Mouse (Mus musculus) erythroblast, embryonic 14.5 days (primary cell): ENCODE data around the gene Akap2.

Source experiments
- GATA1 ChIP-seq: IDR thresholded peaks from 2 replicates; pipeline ENCODE4 v1.6.1; 2012; ENCODE audit warnings: low read length, inconsistent platforms, mixed read lengths
- TAL1 ChIP-seq: IDR thresholded peaks from 3 replicates; pipeline ENCODE4 v1.6.1; 2012; ENCODE audit warnings: low read length, inconsistent platforms, mixed read lengths

GRCm38 (mm10) chr4:57781994-57782393, 64.5 kb downstream of the Akap2 start:
- no peak for TF ChIP-seq GATA1
- no peak for TF ChIP-seq TAL1
